Mouse (Mus musculus) cortical plate, adult 2 months (tissue): ENCODE results near the gene Ppp6r2.

Experiments used
- CTCF ChIP-seq: fragments of 200-500 bp; IDR thresholded peaks from 2 replicates; pipeline ENCODE4 v1.5.1; 2011; ENCODE audit warnings: mild to moderate bottlenecking, control low read depth, low read length; ENCODE audit not compliant: insufficient read depth; ENCODE audit errors: extremely low read depth
- POLR2A ChIP-seq: fragments of 200-500 bp; IDR thresholded peaks from 2 replicates; pipeline ENCODE4 v1.6.1; 2011; ENCODE audit warnings: mild to moderate bottlenecking, low read length, control low read depth; ENCODE audit not compliant: insufficient read depth; ENCODE audit errors: extremely low read depth

GRCm38 (mm10) chr15:89173024-89173905, 38.1 kb upstream of the Ppp6r2 start:
- TF ChIP-seq POLR2A = no peak
- no peak for TF ChIP-seq CTCF
